ENCODE assay signal across 20 mouse cellular contexts in genomic region chr9:31910221-31910620, GRCm38 (mm10). TPM values are rescaled to one million over a fixed set of nuclear protein-coding genes. Genes with fewer than 3 reads are reported as not detected.
"Had no signal": no experiment of that assay in that cellular context is flagged by ENCODE, and none has a peak within 500 bp of the region (broad histone marks: within the 10 kb centered on the region; RNA-seq: fewer than 3 reads in every experiment).

No protein-coding gene starts in this region.

- H3K27ac ChIP-seq: midbrain, embryonic 10.5 days; midbrain, embryonic 12.5 days; neural tube, embryonic 13.5 days; neural tube, embryonic 15.5 days; stomach, embryonic 15.5 days; stomach, postnatal 0 days had no signal

- H3K9ac ChIP-seq: lung, embryonic 14.5 days; midbrain, embryonic 12.5 days; neural tube, embryonic 13.5 days; neural tube, embryonic 15.5 days; stomach, embryonic 15.5 days had no signal

- H3K9me3 ChIP-seq: midbrain, embryonic 10.5 days; midbrain, embryonic 12.5 days; neural tube, embryonic 13.5 days; neural tube, embryonic 15.5 days; stomach, embryonic 15.5 days had no signal

- H3K4me3 ChIP-seq: midbrain, embryonic 10.5 days; midbrain, embryonic 12.5 days; myocyte; neural tube, embryonic 13.5 days; neural tube, embryonic 15.5 days; stomach, embryonic 15.5 days had no signal

- ATAC-seq: midbrain, embryonic 16.5 days had no signal

- DNase-seq: lung, embryonic 14.5 days; lung, postnatal 10 days; lung, postnatal 4 days; midbrain, embryonic 14.5 days; right cerebral cortex, postnatal 14 days; thymus, adult 2 months; thymus, postnatal 25 days; thymus, postnatal 4 days had no signal

- H3K4me2 ChIP-seq: lung, embryonic 14.5 days; midbrain, embryonic 12.5 days; neural tube, embryonic 13.5 days; neural tube, embryonic 15.5 days; stomach, embryonic 15.5 days had no signal

- H3K36me3 ChIP-seq: midbrain, embryonic 10.5 days; midbrain, embryonic 12.5 days; neural tube, embryonic 13.5 days; neural tube, embryonic 15.5 days; stomach, embryonic 15.5 days had no signal

RNA-seq across cellular contexts. Expression of gene Barx2, which starts 3.0 kb away (rescaled TPM):
- total RNA-seq: megakaryocyte, adult 5-6 weeks; megakaryocyte-erythroid progenitor cell, adult 5-6 weeks had no signal
- polyA plus RNA-seq: lung, embryonic 16.5 days; midbrain, embryonic 12.5 days; neural tube, embryonic 13.5 days; spleen, adult 2 months had no signal
